Mouse (Mus musculus) megakaryocyte, embryonic 14.5 days (primary cell): ENCODE results near the gene Rb1.

Experiments used
- FLI1 ChIP-seq: IDR thresholded peaks from 2 replicates; pipeline ENCODE4 v1.6.1; 2012; ENCODE audit warnings: low read length, inconsistent platforms, mixed read lengths
- GATA1 ChIP-seq: IDR thresholded peaks from 3 replicates; pipeline ENCODE4 v1.6.1; 2012; ENCODE audit warnings: mixed read lengths, low read length, inconsistent platforms, borderline replicate concordance

DNA sequence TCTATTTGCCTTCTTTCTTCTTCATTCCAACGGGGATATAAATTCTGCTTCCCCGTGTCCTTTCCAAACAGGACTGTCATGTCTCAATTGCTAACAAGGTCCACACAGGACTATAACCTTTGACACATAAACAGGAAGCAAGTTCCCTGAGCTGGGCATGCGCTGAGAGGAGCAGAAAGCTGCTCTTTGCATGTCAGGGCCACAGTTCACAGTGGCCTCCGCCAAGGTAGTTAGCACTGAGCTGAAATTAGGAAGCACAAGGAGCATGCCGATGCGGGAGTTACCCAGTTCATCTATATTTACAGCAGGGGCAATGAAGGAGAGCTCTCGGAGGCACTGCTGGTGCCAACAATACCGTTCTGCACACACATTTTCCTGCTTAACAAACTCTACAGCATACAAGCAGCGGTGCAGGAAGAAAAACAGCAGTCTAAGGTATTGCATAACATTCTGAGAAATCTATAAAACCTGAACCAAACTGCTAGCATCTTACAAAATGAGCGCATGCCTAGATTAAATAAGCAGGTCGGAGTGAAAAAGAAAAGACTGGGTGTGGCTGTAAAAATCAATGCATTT lies 48.8 kb upstream of the Rb1 start:
- TF ChIP-seq GATA1, result no peak
- no peak for TF ChIP-seq FLI1
